Mouse (Mus musculus): ENCODE data around the gene Plppr1. TPM values are rescaled to one million over a fixed set of nuclear protein-coding genes. Genes with fewer than 3 reads are reported as not detected.

The Plppr1 gene
- 6.5 and 6.6 TPM in 2 replicates for polyA plus RNA-seq (2015; fragmentation: Nextera tagmentation; extraction: Ambion mirVana)

GRCm38 (mm10) chr4:49059021-49059401, at the start of gene Plppr1:
TSS of gene Plppr1 (plus strand) at chr4:49059273.
- WGBS = under 1% methylated on average over 21 of the region's 21 CpGs
- TF ChIP-seq CTCF (IDR thresholded peaks at IDR 0.05; ENCODE audit: low read depth) = no peak
- peak within 1 kb of the TSS; percentile 46 for H3K9ac ChIP-seq (ENCODE audit: low read depth, low read length)
- ATAC-seq (replicated peaks; ENCODE audit: low FRiP score, low read depth) (peak; percentile 90), DNase-seq (ENCODE audit: low spot score) (peak; percentile 65)
- peak within 1 kb of the TSS; percentile 97 for H3K4me2 ChIP-seq (ENCODE audit: low read length)
- peak within 1 kb of the TSS; percentile 59 for H3K4me3 ChIP-seq (replicated peaks; ENCODE audit: low read depth, low read length)
- no peaks in the 10 kb centered on the region for H3K27me3 ChIP-seq (ENCODE audit: insufficient read depth, low read length)
- no peaks in the 10 kb centered on the region for H3K4me1 ChIP-seq (replicated peaks; ENCODE audit: insufficient read depth, low read length)
- no peaks in the 10 kb centered on the region for H3K36me3 ChIP-seq (ENCODE audit: insufficient read depth, low read length)
- peak within 1 kb of the TSS; percentile 68 for H3K27ac ChIP-seq
- H3K9me3 ChIP-seq (replicated peaks; ENCODE audit: low read length) = no peaks in the 10 kb centered on the region

GRCm38 (mm10) chr4:49016701-49017100, 42.4 kb upstream of the Plppr1 start:
- no peaks in the 10 kb centered on the region for H3K36me3 ChIP-seq (ENCODE audit: insufficient read depth, low read length)
- DNase-seq (ENCODE audit: low spot score) = no peak
- H3K27me3 ChIP-seq (ENCODE audit: insufficient read depth, low read length) = no peaks in the 10 kb centered on the region
- H3K4me1 ChIP-seq (replicated peaks; ENCODE audit: insufficient read depth, low read length) = no peaks in the 10 kb centered on the region
- no peak for TF ChIP-seq CTCF (IDR thresholded peaks at IDR 0.05; ENCODE audit: low read depth)
- ATAC-seq (replicated peaks; ENCODE audit: low FRiP score, low read depth) = no peak
- H3K27ac ChIP-seq = no peak overlapping the region
- H3K4me3 ChIP-seq (replicated peaks; ENCODE audit: low read depth, low read length) = no peak overlapping the region
- H3K4me2 ChIP-seq (ENCODE audit: low read length) = no peak overlapping the region
- H3K9me3 ChIP-seq (replicated peaks; ENCODE audit: low read length) = no peaks in the 10 kb centered on the region
- H3K9ac ChIP-seq (ENCODE audit: low read depth, low read length) = no peak overlapping the region

GRCm38 (mm10) chr4:49023221-49023620, 35.9 kb upstream of the Plppr1 start:
- Histone ChIP-seq H3K9ac (ENCODE audit: low read depth, low read length) (no peak overlapping the region), H3K27ac (no peak overlapping the region), H3K4me1 (replicated peaks; ENCODE audit: insufficient read depth, low read length) (no peaks in the 10 kb centered on the region), H3K4me3 (replicated peaks; ENCODE audit: low read depth, low read length) (no peak overlapping the region), H3K9me3 (replicated peaks; ENCODE audit: low read length) (no peaks in the 10 kb centered on the region), H3K27me3 (ENCODE audit: insufficient read depth, low read length) (no peaks in the 10 kb centered on the region), H3K36me3 (ENCODE audit: insufficient read depth, low read length) (no peaks in the 10 kb centered on the region), H3K4me2 (ENCODE audit: low read length) (no peak overlapping the region)
- ATAC-seq (replicated peaks; ENCODE audit: low FRiP score, low read depth) = no peak
- no peak for DNase-seq (ENCODE audit: low spot score)
- no peak for TF ChIP-seq CTCF (IDR thresholded peaks at IDR 0.05; ENCODE audit: low read depth)
- 96% methylated on average over 1 of the region's 1 CpGs for WGBS

- H3K4me2 ChIP-seq (ENCODE audit: low read length) = no peak overlapping the region
- DNase-seq (ENCODE audit: low spot score) (no peak), ATAC-seq (replicated peaks; ENCODE audit: low FRiP score, low read depth) (no peak; the same call in 1 of the 2 replicates)
- H3K27ac ChIP-seq = no peak overlapping the region
- H3K9me3 ChIP-seq (replicated peaks; ENCODE audit: low read length) = no peaks in the 10 kb centered on the region
- TF ChIP-seq CTCF (IDR thresholded peaks at IDR 0.05; ENCODE audit: low read depth) = no peak
- no peaks in the 10 kb centered on the region for H3K36me3 ChIP-seq (ENCODE audit: insufficient read depth, low read length)
- H3K27me3 ChIP-seq (ENCODE audit: insufficient read depth, low read length) = no peaks in the 10 kb centered on the region
- 50% methylated on average over 4 of the region's 4 CpGs for WGBS
- no peak overlapping the region for H3K4me3 ChIP-seq (replicated peaks; ENCODE audit: low read depth, low read length)
- H3K9ac ChIP-seq (ENCODE audit: low read depth, low read length) = no peak overlapping the region
- H3K4me1 ChIP-seq (replicated peaks; ENCODE audit: insufficient read depth, low read length) = no peaks in the 10 kb centered on the region
Measured at GRCm38 (mm10) chr4:49038311-49038710, 20.8 kb upstream of the Plppr1 start.

- no peaks in the 10 kb centered on the region for H3K4me1 ChIP-seq (replicated peaks; ENCODE audit: insufficient read depth, low read length)
- no peaks in the 10 kb centered on the region for H3K9me3 ChIP-seq (replicated peaks; ENCODE audit: low read length)
- no peak overlapping the region for H3K4me2 ChIP-seq (ENCODE audit: low read length)
- no peaks in the 10 kb centered on the region for H3K27me3 ChIP-seq (ENCODE audit: insufficient read depth, low read length)
- no peak for ATAC-seq (replicated peaks; ENCODE audit: low FRiP score, low read depth)
- TF ChIP-seq CTCF (IDR thresholded peaks at IDR 0.05; ENCODE audit: low read depth) = no peak
- H3K4me3 ChIP-seq (replicated peaks; ENCODE audit: low read depth, low read length) = no peak overlapping the region
- WGBS = 91% methylated on average over 3 of the region's 3 CpGs
- H3K27ac ChIP-seq = no peak overlapping the region
- H3K9ac ChIP-seq (ENCODE audit: low read depth, low read length) = no peak overlapping the region
- H3K36me3 ChIP-seq (ENCODE audit: insufficient read depth, low read length) = no peaks in the 10 kb centered on the region
- DNase-seq (ENCODE audit: low spot score) = no peak
Measured at GRCm38 (mm10) chr4:49039854-49040253, 19.2 kb upstream of the Plppr1 start.

GRCm38 (mm10) chr4:49041655-49042054, 17.4 kb upstream of the Plppr1 start:
- 76% methylated on average over 1 of the region's 1 CpGs for WGBS
- no peak for TF ChIP-seq CTCF (IDR thresholded peaks at IDR 0.05; ENCODE audit: low read depth)
- H3K9ac ChIP-seq (ENCODE audit: low read depth, low read length) = no peak overlapping the region
- H3K4me2 ChIP-seq (ENCODE audit: low read length) = no peak overlapping the region
- H3K9me3 ChIP-seq (replicated peaks; ENCODE audit: low read length) = no peaks in the 10 kb centered on the region
- H3K27ac ChIP-seq = no peak overlapping the region
- no peaks in the 10 kb centered on the region for H3K36me3 ChIP-seq (ENCODE audit: insufficient read depth, low read length)
- H3K27me3 ChIP-seq (ENCODE audit: insufficient read depth, low read length) = no peaks in the 10 kb centered on the region
- ATAC-seq (replicated peaks; ENCODE audit: low FRiP score, low read depth) (no peak), DNase-seq (ENCODE audit: low spot score) (no peak)
- H3K4me1 ChIP-seq (replicated peaks; ENCODE audit: insufficient read depth, low read length) = no peaks in the 10 kb centered on the region
- no peak overlapping the region for H3K4me3 ChIP-seq (replicated peaks; ENCODE audit: low read depth, low read length)

GRCm38 (mm10) chr4:49050628-49051027, 8.4 kb upstream of the Plppr1 start:
- H3K9ac ChIP-seq (ENCODE audit: low read depth, low read length) = no peak overlapping the region
- no peak overlapping the region for H3K4me2 ChIP-seq (ENCODE audit: low read length)
- no peaks in the 10 kb centered on the region for H3K27me3 ChIP-seq (ENCODE audit: insufficient read depth, low read length)
- H3K4me1 ChIP-seq (replicated peaks; ENCODE audit: insufficient read depth, low read length) = no peaks in the 10 kb centered on the region
- WGBS = 95% methylated on average over 1 of the region's 1 CpGs
- DNase-seq (ENCODE audit: low spot score) (no peak), ATAC-seq (replicated peaks; ENCODE audit: low FRiP score, low read depth) (no peak)
- no peaks in the 10 kb centered on the region for H3K36me3 ChIP-seq (ENCODE audit: insufficient read depth, low read length)
- H3K9me3 ChIP-seq (replicated peaks; ENCODE audit: low read length) = no peaks in the 10 kb centered on the region
- no peak for TF ChIP-seq CTCF (IDR thresholded peaks at IDR 0.05; ENCODE audit: low read depth)
- H3K4me3 ChIP-seq (replicated peaks; ENCODE audit: low read depth, low read length) = no peak overlapping the region
- no peak overlapping the region for H3K27ac ChIP-seq
